Mouse (Mus musculus): ENCODE data around the gene Slc52a3.

Slc52a3 gene

GRCm38 (mm10) chr2:152048003-152048980 lies 52.0 kb downstream of the Slc52a3 start:
- no peak for DNase-seq (ENCODE audit: low spot score)

DNA sequence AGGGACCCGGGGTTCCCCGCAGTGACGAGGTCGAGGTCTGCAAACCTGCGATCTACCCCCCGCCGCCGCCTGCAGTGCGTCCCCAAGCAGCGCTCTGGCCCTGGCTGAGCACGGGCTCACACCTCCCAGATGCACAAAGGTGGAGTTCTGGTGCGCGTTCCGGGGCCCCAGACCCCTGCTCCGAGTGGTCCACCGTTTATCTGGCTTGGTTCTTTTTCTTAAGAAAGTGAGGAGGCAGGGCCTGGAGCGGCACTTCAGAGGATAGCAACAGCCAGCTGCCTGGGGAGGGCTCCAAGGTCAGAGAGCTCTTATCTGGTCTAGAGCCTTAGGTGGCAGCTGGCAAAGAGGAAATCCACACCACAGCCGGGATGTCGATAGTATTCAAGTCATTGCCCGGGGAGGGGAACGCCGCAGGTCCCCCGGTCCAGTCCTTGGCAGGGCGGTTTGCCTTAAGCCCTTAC lies 52.7 kb downstream of the Slc52a3 start:
- no peak for DNase-seq (ENCODE audit: low spot score)

DNA sequence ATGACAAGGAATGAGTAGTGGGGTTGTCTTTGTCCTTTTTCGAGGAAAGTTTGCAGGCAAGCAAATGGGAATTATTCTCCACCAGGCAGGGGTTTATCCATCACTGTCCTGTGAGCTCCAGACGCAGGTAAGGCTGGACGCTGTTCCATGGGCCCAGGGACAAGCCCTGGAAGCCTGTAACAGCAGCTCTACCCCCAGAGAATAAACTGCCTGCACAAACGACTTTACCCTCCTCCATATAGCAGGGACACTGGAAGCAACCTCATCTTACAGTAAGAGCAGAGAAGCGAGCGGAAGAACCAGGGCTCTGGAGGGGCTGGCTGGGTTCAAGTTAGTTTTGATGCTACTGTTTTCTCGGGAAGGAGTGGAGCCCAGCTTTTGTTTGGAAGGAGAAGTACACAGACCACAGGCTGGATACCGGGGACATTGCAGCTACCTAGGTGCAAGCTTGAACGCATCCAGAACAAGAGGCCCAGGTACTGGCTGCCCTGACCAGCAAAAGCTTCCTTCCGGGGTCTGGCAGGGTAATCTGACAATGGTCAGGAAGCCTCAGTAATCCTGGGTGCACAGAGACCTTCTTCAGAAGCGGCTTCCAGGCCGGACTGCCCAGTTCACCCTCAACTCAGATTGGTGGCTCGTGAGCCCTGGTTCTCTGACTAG lies 53.4 kb downstream of the Slc52a3 start:
- DNase-seq (ENCODE audit: low spot score) = no peak

GRCm38 (mm10) chr2:152050316-152050715 lies 54.0 kb downstream of the Slc52a3 start:
- no peak for DNase-seq (ENCODE audit: low spot score)

DNA sequence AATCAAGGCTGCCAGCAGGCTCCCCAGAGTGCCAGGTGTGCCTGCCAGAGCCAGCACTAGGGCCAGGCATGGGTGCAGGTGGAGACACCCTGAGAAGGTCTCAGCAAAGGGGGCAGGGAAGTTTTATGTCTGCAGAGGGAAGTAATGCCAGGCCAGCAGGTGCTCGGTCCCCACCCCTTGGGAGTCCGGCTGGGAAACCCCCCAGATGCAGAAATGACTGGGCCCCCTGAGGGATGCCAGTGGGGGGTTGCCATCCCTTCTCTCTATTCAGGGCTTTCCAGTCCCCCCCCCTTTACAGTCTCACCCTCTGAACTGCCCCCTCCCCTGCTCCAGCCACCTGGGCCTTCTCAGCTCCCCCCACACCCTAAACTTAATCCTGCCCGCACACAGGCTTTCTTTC lies 55.7 kb downstream of the Slc52a3 start:
- DNase-seq (ENCODE audit: low spot score) = no peak

DNA sequence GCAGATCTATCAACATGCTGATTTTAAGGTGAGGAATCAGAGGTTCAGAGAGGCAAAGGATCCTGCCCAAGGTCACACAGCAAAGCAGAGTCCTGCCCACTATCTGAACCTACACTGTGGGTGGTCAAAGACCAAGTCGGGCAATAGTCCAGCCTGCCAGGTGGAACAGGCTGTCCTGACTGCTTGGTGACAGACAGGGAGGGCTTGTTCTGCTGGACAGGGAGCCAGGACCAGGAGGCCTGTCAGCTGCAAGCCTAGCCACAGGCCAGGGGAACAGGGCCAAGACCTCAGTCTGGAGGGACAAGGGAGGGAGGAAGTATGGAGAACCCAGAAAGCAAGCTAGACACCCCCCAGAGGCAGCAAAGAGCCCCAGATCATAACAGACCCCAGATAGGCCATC lies 59.1 kb downstream of the Slc52a3 start:
- no peak for DNase-seq (ENCODE audit: low spot score)

DNA sequence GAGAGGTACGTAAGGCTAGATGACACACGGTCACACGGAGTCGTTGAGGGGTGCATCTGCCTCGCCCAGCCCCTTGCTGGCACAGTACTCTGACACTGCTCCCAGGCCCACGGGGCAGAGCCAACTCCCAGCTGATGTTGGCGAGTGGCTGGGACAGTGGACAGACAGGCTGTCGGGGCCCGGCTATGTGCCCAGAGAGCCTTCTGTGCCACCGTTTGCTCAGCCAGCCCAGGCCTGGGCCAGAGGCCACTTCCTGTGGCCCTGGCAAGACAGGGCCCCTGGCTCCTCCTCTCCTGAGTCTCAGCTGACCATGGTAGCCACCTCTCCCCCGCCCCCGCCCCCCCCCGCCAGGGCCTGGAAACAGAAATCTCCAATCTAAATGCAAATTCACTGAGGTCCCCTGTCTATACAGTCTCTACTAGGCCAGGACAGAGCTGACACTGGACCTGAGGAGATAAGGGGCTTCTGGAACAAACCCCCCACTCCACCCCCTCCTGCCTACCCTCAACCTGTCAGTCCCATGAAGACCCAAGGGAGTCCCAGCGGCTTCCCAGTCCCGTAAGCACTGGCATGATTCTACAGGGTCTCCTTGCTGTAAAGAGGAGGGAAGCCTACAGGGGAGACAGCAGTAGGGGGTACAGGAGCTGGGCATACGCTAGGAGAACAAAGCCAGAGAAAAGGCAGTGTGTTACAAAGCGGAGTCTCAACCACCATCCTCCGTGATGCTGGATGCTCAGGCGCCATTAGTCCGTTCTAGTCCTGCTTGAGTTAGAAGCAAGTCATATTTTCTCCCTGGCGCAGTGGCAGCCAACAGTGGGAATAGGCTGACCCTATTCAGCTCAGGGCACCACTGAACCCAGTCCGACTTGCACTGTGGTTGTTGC lies 60.3 kb downstream of the Slc52a3 start:
- no peak for DNase-seq (ENCODE audit: low spot score)

DNA sequence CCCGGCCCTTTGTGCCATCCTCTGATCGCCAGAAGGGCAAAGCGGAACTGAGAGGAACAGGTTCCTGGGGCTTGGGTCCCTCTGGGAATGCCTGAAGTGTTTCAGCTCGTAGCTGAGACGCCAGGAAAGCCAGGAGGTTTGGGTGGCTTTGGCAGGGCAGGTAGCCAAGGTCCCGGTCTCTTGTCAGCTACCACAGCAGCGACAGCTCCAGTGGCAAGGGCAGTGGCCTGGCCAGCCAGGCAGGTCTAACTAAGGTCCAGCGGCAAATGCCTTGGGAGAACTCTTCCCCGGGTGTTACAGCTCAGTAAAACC lies 60.9 kb downstream of the Slc52a3 start:
- no peak for DNase-seq (ENCODE audit: low spot score)

Measured in lung, postnatal 25 days (tissue).